Mouse (Mus musculus): ENCODE measurements around the gene Aes. TPM values are rescaled to one million over a fixed set of nuclear protein-coding genes. Genes with fewer than 3 reads are reported as not detected.
A peak's percentile ranks its signal among the peaks of the same experiment; 100 is the strongest.

The Aes gene
- polyA plus RNA-seq, 1 experiment from 2014 or later, result 266 TPM

- peaks cover 26% of the 10 kb centered on the region for H3K27me3 ChIP-seq (ENCODE audit: control insufficient read depth, insufficient read depth, low read length)
- H3K27ac ChIP-seq (ENCODE audit: low read depth, low read length), result no peak overlapping the region
- ATAC-seq (ENCODE audit: insufficient read depth, low FRiP score, low TSS enrichment) (no peak), DNase-seq (ENCODE audit: low spot score) (no peak)
- H3K4me1 ChIP-seq (ENCODE audit: control insufficient read depth, insufficient read depth, low read length), result peaks cover 26% of the 10 kb centered on the region
- no peaks in the 10 kb centered on the region for H3K36me3 ChIP-seq (ENCODE audit: control insufficient read depth, insufficient read depth, low read length)
- H3K9me3 ChIP-seq (ENCODE audit: control insufficient read depth, low read length), result no peaks in the 10 kb centered on the region
- no peak overlapping the region for H3K4me3 ChIP-seq (ENCODE audit: low read depth, low read length)
- 51% methylated on average over 5 of the region's 5 CpGs for WGBS
- H3K4me2 ChIP-seq (ENCODE audit: low read depth), result no peak overlapping the region
- H3K9ac ChIP-seq (ENCODE audit: low read length), result no peak overlapping the region
Measured at GRCm38 (mm10) chr10:81595599-81595998, 36.3 kb downstream of the Aes start.

DNA sequence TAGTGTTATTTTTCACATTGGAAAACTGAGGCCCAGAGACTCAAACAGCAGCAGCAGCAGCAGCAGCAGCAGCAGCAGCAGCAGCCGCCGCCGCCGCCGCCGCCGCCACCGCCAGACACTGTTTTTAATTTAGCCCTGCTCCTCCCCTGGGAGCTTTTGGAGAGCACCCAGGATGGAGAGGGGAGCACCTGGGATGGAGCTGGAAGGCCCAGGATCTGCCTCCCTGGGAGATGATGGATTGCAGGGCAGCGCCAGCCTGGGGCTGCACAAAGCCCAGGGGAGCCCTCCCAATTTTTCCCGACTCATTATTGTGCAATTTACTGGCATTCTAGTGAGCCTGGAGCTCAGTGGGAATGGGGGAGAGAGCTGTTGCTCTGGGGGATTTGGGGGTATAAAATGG lies 37.3 kb downstream of the Aes start:
- DNase-seq (ENCODE audit: low spot score) (peak; percentile 66), ATAC-seq (ENCODE audit: insufficient read depth, low FRiP score, low TSS enrichment) (0 out of 2 replicates have a peak, but pooled peaks have one; percentile 14)
- H3K9me3 ChIP-seq (ENCODE audit: control insufficient read depth, low read length), result no peaks in the 10 kb centered on the region
- no peak overlapping the region for H3K4me3 ChIP-seq (ENCODE audit: low read depth, low read length)
- 0 out of 2 replicates have a peak overlapping the region, but pooled peaks have one; percentile 39 for H3K27ac ChIP-seq (ENCODE audit: low read depth, low read length)
- peaks cover 28% of the 10 kb centered on the region for H3K27me3 ChIP-seq (ENCODE audit: control insufficient read depth, insufficient read depth, low read length)
- H3K4me1 ChIP-seq (ENCODE audit: control insufficient read depth, insufficient read depth, low read length), result peaks cover 31% of the 10 kb centered on the region
- H3K4me2 ChIP-seq (ENCODE audit: low read depth), result peak overlapping the region; percentile 24
- peak overlapping the region; percentile 15; the same call in 1 of the 2 replicates for H3K9ac ChIP-seq (ENCODE audit: low read length)
- WGBS, result under 1% methylated on average over 10 of the region's 10 CpGs
- H3K36me3 ChIP-seq (ENCODE audit: control insufficient read depth, insufficient read depth, low read length), result no peaks in the 10 kb centered on the region

DNA sequence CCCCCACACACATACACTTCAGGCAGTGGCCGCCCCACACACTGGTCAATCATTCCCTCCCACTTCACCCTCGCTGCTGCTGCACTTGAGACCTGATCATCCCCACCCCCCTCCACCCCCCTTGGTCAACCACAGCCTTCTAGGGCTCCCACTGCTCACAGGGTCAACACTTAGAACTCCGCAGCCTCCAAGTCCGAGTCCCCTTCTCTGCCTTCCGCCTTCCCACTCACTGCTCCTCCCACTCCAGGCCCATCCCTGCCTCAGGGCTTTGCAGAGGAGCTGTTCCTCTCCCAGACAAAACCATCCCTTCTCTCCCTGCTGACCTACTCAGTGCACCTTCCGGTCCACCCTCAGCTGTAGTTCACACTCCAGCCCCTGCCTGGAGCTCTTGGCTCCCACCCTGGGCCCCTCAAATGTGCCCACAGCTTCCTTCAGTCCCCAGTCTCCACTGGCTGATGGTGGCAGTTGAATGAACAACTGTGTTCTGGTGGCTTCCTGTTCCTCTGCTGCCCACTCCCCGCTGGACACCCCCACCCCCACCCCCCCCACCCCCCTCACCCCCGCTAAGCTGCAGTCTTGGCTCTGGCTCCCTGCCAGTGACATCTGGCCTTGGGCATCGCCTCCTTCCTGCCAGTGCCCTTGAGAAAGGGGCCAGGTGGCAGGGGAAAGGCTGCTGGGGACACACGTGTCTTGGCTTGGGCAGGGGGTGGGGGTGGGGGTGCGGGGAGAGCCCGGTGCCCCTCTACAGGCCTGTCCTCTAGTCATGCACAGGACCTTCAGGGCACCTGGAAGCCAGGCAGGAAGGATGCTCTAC lies 38.1 kb downstream of the Aes start:
- H3K4me3 ChIP-seq (ENCODE audit: low read depth, low read length), result no peak overlapping the region
- H3K9ac ChIP-seq (ENCODE audit: low read length), result peak overlapping the region; percentile 10; the same call in 1 of the 2 replicates
- H3K9me3 ChIP-seq (ENCODE audit: control insufficient read depth, low read length), result no peaks in the 10 kb centered on the region
- 11% methylated on average over 12 of the region's 12 CpGs for WGBS
- peaks cover 32% of the 10 kb centered on the region for H3K4me1 ChIP-seq (ENCODE audit: control insufficient read depth, insufficient read depth, low read length)
- H3K4me2 ChIP-seq (ENCODE audit: low read depth), result peak overlapping the region; percentile 24; the same call in 1 of the 2 replicates
- peaks cover 31% of the 10 kb centered on the region for H3K27me3 ChIP-seq (ENCODE audit: control insufficient read depth, insufficient read depth, low read length)
- DNase-seq (ENCODE audit: low spot score), result peak; percentile 50
- 0 out of 2 replicates have a peak overlapping the region, but pooled peaks have one; percentile 39 for H3K27ac ChIP-seq (ENCODE audit: low read depth, low read length)
- no peaks in the 10 kb centered on the region for H3K36me3 ChIP-seq (ENCODE audit: control insufficient read depth, insufficient read depth, low read length)
- ATAC-seq (ENCODE audit: insufficient read depth, low FRiP score, low TSS enrichment), result peak; percentile 6; the same call in 1 of the 2 replicates

DNA sequence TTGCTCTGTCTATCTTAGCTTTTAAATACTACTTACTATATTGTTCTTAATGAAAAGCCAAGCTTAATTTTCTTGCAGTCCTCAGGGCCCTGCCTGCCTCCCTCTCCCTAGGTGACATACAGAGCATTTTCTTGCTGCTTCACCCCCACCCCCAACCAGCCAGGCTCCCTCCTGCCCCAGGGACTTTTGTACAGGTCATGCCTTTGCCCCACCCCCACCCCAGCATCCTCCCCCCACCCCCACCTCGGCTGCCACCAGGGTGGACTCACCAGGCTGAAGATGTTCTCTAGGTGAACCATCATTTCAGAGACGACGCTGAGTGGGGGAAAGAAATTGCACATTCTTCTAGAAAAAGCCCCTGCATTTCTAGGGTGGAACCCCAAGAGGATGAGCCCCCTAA lies 39.1 kb downstream of the Aes start:
- ATAC-seq (ENCODE audit: insufficient read depth, low FRiP score, low TSS enrichment) (no peak), DNase-seq (ENCODE audit: low spot score) (no peak)
- Histone ChIP-seq H3K27ac (ENCODE audit: low read depth, low read length) (no peak overlapping the region), H3K4me1 (ENCODE audit: control insufficient read depth, insufficient read depth, low read length) (peaks cover 32% of the 10 kb centered on the region), H3K4me3 (ENCODE audit: low read depth, low read length) (no peak overlapping the region), H3K4me2 (ENCODE audit: low read depth) (no peak overlapping the region), H3K36me3 (ENCODE audit: control insufficient read depth, insufficient read depth, low read length) (no peaks in the 10 kb centered on the region), H3K9ac (ENCODE audit: low read length) (no peak overlapping the region), H3K9me3 (ENCODE audit: control insufficient read depth, low read length) (no peaks in the 10 kb centered on the region), H3K27me3 (ENCODE audit: control insufficient read depth, insufficient read depth, low read length) (peaks cover 31% of the 10 kb centered on the region)
- 48% methylated on average over 3 of the region's 3 CpGs for WGBS

GRCm38 (mm10) chr10:81598871-81599270 lies 39.6 kb downstream of the Aes start:
- H3K9ac ChIP-seq (ENCODE audit: low read length), result no peak overlapping the region
- no peak for ATAC-seq (ENCODE audit: insufficient read depth, low FRiP score, low TSS enrichment)
- H3K27me3 ChIP-seq (ENCODE audit: control insufficient read depth, insufficient read depth, low read length), result peaks cover 31% of the 10 kb centered on the region
- H3K27ac ChIP-seq (ENCODE audit: low read depth, low read length), result no peak overlapping the region
- 44% methylated on average over 6 of the region's 6 CpGs for WGBS
- no peak overlapping the region for H3K4me2 ChIP-seq (ENCODE audit: low read depth)
- peaks cover 32% of the 10 kb centered on the region for H3K4me1 ChIP-seq (ENCODE audit: control insufficient read depth, insufficient read depth, low read length)
- no peak for DNase-seq (ENCODE audit: low spot score)
- H3K9me3 ChIP-seq (ENCODE audit: control insufficient read depth, low read length), result no peaks in the 10 kb centered on the region
- no peak overlapping the region for H3K4me3 ChIP-seq (ENCODE audit: low read depth, low read length)
- H3K36me3 ChIP-seq (ENCODE audit: control insufficient read depth, insufficient read depth, low read length), result no peaks in the 10 kb centered on the region

DNA sequence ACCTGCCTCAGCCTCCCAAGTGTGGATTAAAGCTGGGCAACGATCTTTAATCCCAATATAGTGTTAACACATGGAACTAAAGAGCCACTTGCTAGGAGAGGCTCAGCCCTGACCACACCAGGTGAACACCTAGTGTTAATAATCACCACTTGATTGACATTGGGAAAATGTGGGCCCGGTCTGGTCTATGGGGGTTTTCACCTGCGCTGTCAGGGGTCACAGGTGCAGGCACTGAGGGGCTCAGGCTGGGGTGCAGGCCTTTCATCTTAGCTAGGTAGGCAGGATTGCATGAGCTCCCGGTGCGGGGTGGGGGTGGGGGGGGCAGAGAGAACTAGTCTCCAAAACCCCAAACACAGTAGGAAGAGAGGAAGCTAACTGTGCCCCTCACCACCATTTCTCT lies 40.3 kb downstream of the Aes start:
- Histone ChIP-seq H3K4me1 (ENCODE audit: control insufficient read depth, insufficient read depth, low read length) (peaks cover 32% of the 10 kb centered on the region), H3K4me2 (ENCODE audit: low read depth) (no peak overlapping the region), H3K9me3 (ENCODE audit: control insufficient read depth, low read length) (no peaks in the 10 kb centered on the region), H3K9ac (ENCODE audit: low read length) (no peak overlapping the region), H3K36me3 (ENCODE audit: control insufficient read depth, insufficient read depth, low read length) (no peaks in the 10 kb centered on the region), H3K4me3 (ENCODE audit: low read depth, low read length) (no peak overlapping the region), H3K27ac (ENCODE audit: low read depth, low read length) (no peak overlapping the region), H3K27me3 (ENCODE audit: control insufficient read depth, insufficient read depth, low read length) (peaks cover 25% of the 10 kb centered on the region)
- 76% methylated on average over 5 of the region's 5 CpGs for whole genome bisulfite sequencing
- no peak for DNase-seq (ENCODE audit: low spot score)
- ATAC-seq (ENCODE audit: insufficient read depth, low FRiP score, low TSS enrichment), result no peak

GRCm38 (mm10) chr10:81600096-81600495 lies 40.8 kb downstream of the Aes start:
- Histone ChIP-seq H3K4me3 (ENCODE audit: low read depth, low read length) (no peak overlapping the region), H3K27me3 (ENCODE audit: control insufficient read depth, insufficient read depth, low read length) (peaks cover 22% of the 10 kb centered on the region), H3K36me3 (ENCODE audit: control insufficient read depth, insufficient read depth, low read length) (no peaks in the 10 kb centered on the region), H3K27ac (ENCODE audit: low read depth, low read length) (no peak overlapping the region), H3K4me1 (ENCODE audit: control insufficient read depth, insufficient read depth, low read length) (peaks cover 32% of the 10 kb centered on the region), H3K4me2 (ENCODE audit: low read depth) (no peak overlapping the region), H3K9me3 (ENCODE audit: control insufficient read depth, low read length) (no peaks in the 10 kb centered on the region), H3K9ac (ENCODE audit: low read length) (no peak overlapping the region)
- DNase-seq (ENCODE audit: low spot score), result no peak
- ATAC-seq (ENCODE audit: insufficient read depth, low FRiP score, low TSS enrichment), result no peak
- 45% methylated on average over 10 of the region's 10 CpGs for WGBS

DNA sequence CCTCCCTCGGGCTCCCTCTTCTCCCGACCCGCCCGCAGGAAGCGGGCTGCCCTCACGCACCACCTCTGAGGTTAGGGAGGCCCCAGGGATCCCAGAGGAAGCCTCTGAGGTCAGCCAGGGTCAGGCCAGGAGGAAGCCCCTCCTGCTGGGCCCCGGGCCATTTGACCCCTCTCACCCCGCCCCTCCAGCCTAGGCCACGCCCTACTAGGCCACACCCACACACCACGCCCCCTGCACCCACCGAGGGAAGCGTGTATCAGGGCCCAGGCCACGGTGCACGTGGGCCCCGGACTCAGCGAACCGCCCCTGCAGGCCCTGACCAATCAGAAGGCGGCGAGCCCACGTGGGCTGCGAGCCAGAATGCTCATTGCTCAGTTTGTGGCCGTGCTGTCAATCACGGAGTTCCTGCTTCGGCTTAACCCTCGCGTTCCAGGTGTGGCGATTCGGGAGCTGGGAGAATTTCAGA lies 41.5 kb downstream of the Aes start, which contains the start of gene Tle6:
Gene Tle6 (minus strand): TSS at position 336 of the 466 bp plus-strand sequence.
- WGBS, result 0% methylated on average over 28 of the region's 28 CpGs
- H3K36me3 ChIP-seq (ENCODE audit: control insufficient read depth, insufficient read depth, low read length), result no peaks in the 10 kb centered on the region
- H3K4me3 ChIP-seq (ENCODE audit: low read depth, low read length), result 0 out of 2 replicates have a peak within 1 kb of the TSS, but pooled peaks have one; percentile 15
- H3K27ac ChIP-seq (ENCODE audit: low read depth, low read length), result no peak within 1 kb of the TSS
- H3K4me1 ChIP-seq (ENCODE audit: control insufficient read depth, insufficient read depth, low read length), result peaks cover 31% of the 10 kb centered on the region
- no peak within 1 kb of the TSS for H3K9ac ChIP-seq (ENCODE audit: low read length)
- ATAC-seq (ENCODE audit: insufficient read depth, low FRiP score, low TSS enrichment) (peak; percentile 85), DNase-seq (ENCODE audit: low spot score) (peak; percentile 98)
- peaks cover 17% of the 10 kb centered on the region for H3K27me3 ChIP-seq (ENCODE audit: control insufficient read depth, insufficient read depth, low read length)
- peak within 1 kb of the TSS; percentile 32 for H3K4me2 ChIP-seq (ENCODE audit: low read depth)
- no peaks in the 10 kb centered on the region for H3K9me3 ChIP-seq (ENCODE audit: control insufficient read depth, low read length)
